Mouse (Mus musculus) lung, postnatal 4 days (tissue): ENCODE measurements around the gene Vopp1.
A peak's percentile ranks its signal among the peaks of the same experiment; 100 is the strongest.
"Not testable (repeated sequence)": the region's sequence is repeated elsewhere in the genome, so short reads cannot be mapped to it uniquely, and the experiment has no call there.

Experiments
- DNase-seq, 2 experiments: peaks; one replicate each; pipeline ENCODE4 v3.0.0; 2021

The Vopp1 gene

GRCm38 (mm10) chr6:57824422-57825258 is at the start of gene Vopp1:
Vopp1 (minus strand) TSS chr6:57825159.
- DNase-seq = peak; percentile 76 to 83

- DNase-seq = peak in 1 of 2 experiments; percentile 34
Measured at GRCm38 (mm10) chr6:57859043-57860042, 34.4 kb upstream of the Vopp1 start.

- not testable (repeated sequence) for DNase-seq
Measured at GRCm38 (mm10) chr6:57851177-57851576, 26.2 kb upstream of the Vopp1 start.

- no peak for DNase-seq
Measured at GRCm38 (mm10) chr6:57850286-57850685, 25.3 kb upstream of the Vopp1 start, which contains the start of gene Vmn1r21. Vmn1r21 (minus strand) TSS chr6:57850343.

- no peak for DNase-seq
Measured at GRCm38 (mm10) chr6:57839693-57840408, 14.9 kb upstream of the Vopp1 start.

GRCm38 (mm10) chr6:57825259-57825715 is 328 bp upstream of the Vopp1 start:
- no peak for DNase-seq

GRCm38 (mm10) chr6:57823461-57823860 is 1.5 kb downstream of the Vopp1 start:
- DNase-seq = no peak

GRCm38 (mm10) chr6:57822648-57823410 is 2.1 kb downstream of the Vopp1 start:
- DNase-seq = no peak

GRCm38 (mm10) chr6:57814436-57814940 is 10.5 kb downstream of the Vopp1 start:
- DNase-seq = no peak

- DNase-seq = no peak
Measured at GRCm38 (mm10) chr6:57811748-57812730, 12.9 kb downstream of the Vopp1 start.

GRCm38 (mm10) chr6:57805218-57806069 is 19.5 kb downstream of the Vopp1 start:
- DNase-seq = no peak

- DNase-seq = no peak
Measured at GRCm38 (mm10) chr6:57803130-57803529, 21.8 kb downstream of the Vopp1 start.

GRCm38 (mm10) chr6:57798986-57799385 is 26.0 kb downstream of the Vopp1 start:
- no peak for DNase-seq

- DNase-seq = no peak
Measured at GRCm38 (mm10) chr6:57796853-57797423, 28.0 kb downstream of the Vopp1 start.

- peak; percentile 38 to 52 for DNase-seq
Measured at GRCm38 (mm10) chr6:57795835-57796234, 29.1 kb downstream of the Vopp1 start.

GRCm38 (mm10) chr6:57792821-57793220 is 32.1 kb downstream of the Vopp1 start:
- not testable (repeated sequence) for DNase-seq

- DNase-seq = peak in 1 of 2 experiments; percentile 13
Measured at GRCm38 (mm10) chr6:57790542-57790941, 34.4 kb downstream of the Vopp1 start.

- DNase-seq = no peak
Measured at GRCm38 (mm10) chr6:57787376-57787775, 37.6 kb downstream of the Vopp1 start.

- no peak for DNase-seq
Measured at GRCm38 (mm10) chr6:57784251-57784650, 40.7 kb downstream of the Vopp1 start.
